Mouse (Mus musculus) midbrain, embryonic 11.5 days (tissue): Measurements from ENCODE around the gene Dynll2. TPM values are rescaled to one million over a fixed set of nuclear protein-coding genes. Genes with fewer than 3 reads are reported as not detected.

Experiments used
- ATAC-seq: fragments of 200-750 bp; cut with Nextera tagmentation; 2 replicates; pipeline ENCODE4 v1.8.0; 2017; ENCODE audit warnings: moderate TSS enrichment, moderate library complexity; ENCODE audit not compliant: low FRiP score
- DNase-seq: peaks from one replicate; pipeline ENCODE4 v3.0.0; 2015; ENCODE audit warnings: low spot score; ENCODE audit errors: missing footprints
- H3K27ac ChIP-seq: fragments of 300-500 bp; sonication (generic); 2 replicates; pipeline ENCODE4 v1.5.1; 2014; ENCODE audit warnings: low read depth, low read length
- H3K27me3 ChIP-seq: fragments of 300-500 bp; sonication (generic); 2 replicates; pipeline ENCODE4 v1.6.1; 2014; ENCODE audit warnings: mild to moderate bottlenecking, low read length, moderate library complexity, mixed read lengths; ENCODE audit not compliant: control insufficient read depth, insufficient read depth
- H3K36me3 ChIP-seq: fragments of 300-500 bp; sonication (generic); 2 replicates; pipeline ENCODE4 v1.6.1; 2014; ENCODE audit warnings: mild to moderate bottlenecking, low read length, moderate library complexity, mixed read lengths; ENCODE audit not compliant: control insufficient read depth, insufficient read depth
- H3K4me1 ChIP-seq: fragments of 300-500 bp; sonication (generic); 2 replicates; pipeline ENCODE4 v1.6.1; 2014; ENCODE audit warnings: low read length; ENCODE audit not compliant: control insufficient read depth, insufficient read depth
- H3K4me2 ChIP-seq: fragments of 300-500 bp; sonication (generic); 2 replicates; pipeline ENCODE4 v1.6.1; 2014; ENCODE audit warnings: mild to moderate bottlenecking, moderate library complexity
- H3K4me3 ChIP-seq: fragments of 300-500 bp; sonication (generic); 2 replicates; pipeline ENCODE4 v1.5.1; 2014; ENCODE audit warnings: low read depth, low read length
- H3K9ac ChIP-seq: fragments of 300-500 bp; sonication (generic); 2 replicates; pipeline ENCODE4 v1.6.1; 2014; ENCODE audit warnings: low read length
- H3K9me3 ChIP-seq: fragments of 300-500 bp; sonication (generic); 2 replicates; pipeline ENCODE4 v1.6.1; 2016; ENCODE audit warnings: low read length; ENCODE audit not compliant: control insufficient read depth
- WGBS: fragments of 180-500 bp; shearing (Covaris S2); extraction: QIAGEN DNeasy Blood & Tissue Kit; methylation state at CpG from one replicate; pipeline ENCODE4 v1.1.7; 2014; 5-methylcytosine and 5-hydroxymethylcytosine counted together
- polyA plus RNA-seq: library from polyadenylated mRNA; unstranded; fragments of >200 nt; fragmentation: Nextera tagmentation; extraction: Ambion mirVana; gene quantifications from 2 replicates; pipeline ENCODE4 v1.2.1, GENCODE M21; 2014

The Dynll2 gene
- polyA plus RNA-seq, 1 experiment from 2014 or later: 22.6 TPM

DNA sequence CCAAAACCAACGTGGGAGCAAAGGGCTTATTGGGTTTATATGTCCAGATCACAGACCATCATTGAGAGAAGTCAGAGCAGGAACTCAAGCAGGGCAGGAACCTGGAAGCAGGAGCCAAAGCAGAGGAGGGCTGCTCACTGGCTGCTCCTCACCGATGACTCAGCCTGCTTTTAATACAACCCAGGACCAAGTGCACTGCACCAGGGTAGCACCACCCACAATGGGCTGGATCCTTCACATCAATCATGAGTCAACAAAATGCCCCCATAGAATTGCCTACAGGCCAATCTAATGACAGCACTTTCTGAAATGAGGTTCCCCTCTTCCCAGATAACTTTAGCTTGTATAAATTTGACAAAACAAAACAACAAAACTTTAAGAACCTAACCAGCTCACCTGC is 16.8 kb upstream of the Dynll2 start:
- no peak for DNase-seq
- ATAC-seq: no peak
- no peak overlapping the region for H3K27ac ChIP-seq
- H3K4me1 ChIP-seq: no peaks in the 10 kb centered on the region
- no peaks in the 10 kb centered on the region for H3K27me3 ChIP-seq
- WGBS: 63% methylated on average over 2 of the region's 2 CpGs
- H3K9me3 ChIP-seq: no peaks in the 10 kb centered on the region
- no peak overlapping the region for H3K4me2 ChIP-seq
- no peak overlapping the region for H3K9ac ChIP-seq
- H3K4me3 ChIP-seq: no peak overlapping the region
- no peaks in the 10 kb centered on the region for H3K36me3 ChIP-seq

- Histone ChIP-seq H3K4me2 (no peak overlapping the region), H3K36me3 (no peaks in the 10 kb centered on the region), H3K27ac (no peak overlapping the region), H3K4me3 (no peak overlapping the region), H3K9me3 (no peaks in the 10 kb centered on the region), H3K27me3 (no peaks in the 10 kb centered on the region), H3K4me1 (no peaks in the 10 kb centered on the region), H3K9ac (no peak overlapping the region)
- WGBS: 65% methylated on average over 4 of the region's 4 CpGs
- ATAC-seq (no peak), DNase-seq (no peak)
Measured at GRCm38 (mm10) chr11:88002738-88003137, 15.4 kb upstream of the Dynll2 start.

DNA sequence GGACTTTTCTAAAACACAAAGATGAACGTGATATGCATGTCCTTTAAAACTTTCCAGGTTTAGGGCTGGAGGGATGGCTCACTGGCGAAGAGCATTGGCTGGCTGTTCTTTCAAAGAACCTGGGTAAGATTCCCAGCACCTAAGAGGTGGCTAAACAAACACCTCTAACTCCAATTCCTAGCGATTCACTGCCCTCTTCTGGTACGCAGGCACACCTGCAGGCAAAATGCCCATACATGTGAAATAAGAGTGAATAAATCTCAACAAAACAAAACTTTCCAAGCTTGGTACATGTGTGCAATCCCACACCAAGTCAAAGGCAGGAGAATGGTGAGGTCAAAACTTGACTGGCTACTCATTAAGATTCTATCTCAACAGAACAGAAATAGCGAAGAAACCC is 12.4 kb upstream of the Dynll2 start:
- WGBS: 82% methylated on average over 5 of the region's 5 CpGs
- DNase-seq: no peak
- no peak for ATAC-seq
- no peaks in the 10 kb centered on the region for H3K9me3 ChIP-seq
- H3K4me2 ChIP-seq: no peak overlapping the region
- H3K27me3 ChIP-seq: no peaks in the 10 kb centered on the region
- no peak overlapping the region for H3K4me3 ChIP-seq
- no peak overlapping the region for H3K9ac ChIP-seq
- no peak overlapping the region for H3K27ac ChIP-seq
- H3K36me3 ChIP-seq: no peaks in the 10 kb centered on the region
- H3K4me1 ChIP-seq: no peaks in the 10 kb centered on the region

GRCm38 (mm10) chr11:87991806-87992205 is 4.5 kb upstream of the Dynll2 start:
- Histone ChIP-seq H3K9ac (no peak overlapping the region), H3K36me3 (no peaks in the 10 kb centered on the region), H3K27me3 (no peaks in the 10 kb centered on the region), H3K4me1 (0 out of 2 replicates have a peak, but pooled peaks cover 2% of the 10 kb centered on the region), H3K4me2 (no peak overlapping the region), H3K4me3 (no peak overlapping the region), H3K27ac (no peak overlapping the region), H3K9me3 (no peaks in the 10 kb centered on the region)
- DNase-seq (no peak), ATAC-seq (no peak)
- WGBS: 61% methylated on average over 4 of the region's 4 CpGs

DNA sequence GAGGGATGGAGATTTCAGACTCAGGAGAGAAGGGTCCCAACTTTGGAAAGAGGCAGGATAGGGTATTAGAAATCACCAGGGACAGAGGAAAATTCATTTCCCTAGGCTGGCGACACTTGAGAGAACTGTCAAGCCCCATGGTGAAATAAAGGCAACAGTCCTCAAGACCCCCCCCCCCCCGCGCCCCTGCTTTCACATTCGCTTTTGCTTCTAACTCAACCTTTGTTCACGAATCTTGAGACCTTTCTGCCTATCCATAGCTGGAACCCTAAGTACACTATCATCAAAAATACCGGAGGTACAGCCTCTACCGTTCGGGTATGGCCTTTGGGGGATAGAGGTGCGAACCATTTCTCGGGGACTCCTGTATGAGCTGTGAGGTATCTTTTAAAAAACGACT is 528 bp upstream of the Dynll2 start:
- H3K27me3 ChIP-seq: no peaks in the 10 kb centered on the region
- H3K9me3 ChIP-seq: no peaks in the 10 kb centered on the region
- H3K9ac ChIP-seq: peak overlapping the region; percentile 96
- WGBS: 60% methylated on average over 11 of the region's 11 CpGs
- peaks cover 18% of the 10 kb centered on the region for H3K4me1 ChIP-seq
- peak; percentile 86 for DNase-seq
- H3K4me2 ChIP-seq: peak overlapping the region; percentile 36
- H3K27ac ChIP-seq: peak overlapping the region; percentile 79
- peaks cover 6% of the 10 kb centered on the region for H3K36me3 ChIP-seq
- no peak for ATAC-seq
- H3K4me3 ChIP-seq: peak overlapping the region; percentile 99

GRCm38 (mm10) chr11:87986141-87986741 is 1.1 kb downstream of the Dynll2 start:
- Histone ChIP-seq H3K9ac (peak overlapping the region; percentile 96), H3K27ac (peak overlapping the region; percentile 94; the same call in 1 of the 2 replicates), H3K4me2 (peak overlapping the region; percentile 92), H3K4me3 (peak overlapping the region; percentile 99), H3K4me1 (peaks cover 18% of the 10 kb centered on the region), H3K9me3 (no peaks in the 10 kb centered on the region), H3K27me3 (no peaks in the 10 kb centered on the region), H3K36me3 (peaks cover 19% of the 10 kb centered on the region)
- DNase-seq: peak; percentile 97
- ATAC-seq: no peak
- 2% methylated on average over 13 of the region's 13 CpGs for WGBS

DNA sequence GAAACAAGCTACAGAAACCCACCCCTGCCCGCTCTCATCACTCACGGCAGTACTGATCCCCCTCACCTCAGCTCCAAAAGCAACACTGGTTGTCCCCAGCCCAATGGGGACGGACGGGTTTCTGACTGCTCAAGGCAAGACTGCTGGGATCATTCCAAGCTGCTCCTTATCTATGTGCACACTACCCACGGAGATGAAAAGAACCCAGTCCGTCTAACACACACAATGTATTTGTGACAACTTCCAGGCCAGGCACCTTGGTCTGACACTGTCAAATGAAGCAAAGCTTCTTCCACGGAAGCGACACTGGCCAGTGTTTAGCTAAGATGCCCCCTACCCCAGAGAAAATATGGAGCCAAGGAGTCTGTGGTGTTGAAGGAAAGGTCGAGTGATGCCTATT is 1.7 kb downstream of the Dynll2 start:
- Histone ChIP-seq H3K27me3 (no peaks in the 10 kb centered on the region), H3K9ac (peak overlapping the region; percentile 96), H3K4me2 (peak overlapping the region; percentile 92), H3K9me3 (no peaks in the 10 kb centered on the region), H3K36me3 (peaks cover 25% of the 10 kb centered on the region), H3K4me1 (peaks cover 18% of the 10 kb centered on the region), H3K27ac (no peak overlapping the region), H3K4me3 (peak overlapping the region; percentile 99)
- DNase-seq: peak; percentile 65
- no peak for ATAC-seq
- 55% methylated on average over 9 of the region's 9 CpGs for WGBS

DNA sequence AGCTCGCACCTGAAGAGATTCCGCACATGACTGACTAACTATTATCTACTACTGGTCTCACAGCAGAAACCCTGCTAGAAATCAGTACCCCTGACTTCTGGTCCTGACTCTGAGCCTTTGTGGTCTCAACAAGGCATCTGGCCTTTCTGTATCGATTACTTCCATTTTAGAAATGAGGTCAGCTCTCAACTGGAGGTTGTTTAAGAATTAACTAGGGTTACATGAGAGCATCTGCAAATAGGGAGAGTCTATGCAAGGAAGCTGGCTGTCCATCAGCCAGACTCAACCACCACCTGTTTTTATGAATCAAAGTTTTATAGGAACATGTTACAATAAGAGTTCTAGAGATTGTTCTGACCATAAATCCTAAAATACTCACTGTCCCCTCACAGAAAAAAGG is 2.8 kb downstream of the Dynll2 start:
- DNase-seq: peak; percentile 31
- H3K4me3 ChIP-seq: no peak overlapping the region
- no peaks in the 10 kb centered on the region for H3K9me3 ChIP-seq
- H3K36me3 ChIP-seq: peaks cover 32% of the 10 kb centered on the region
- 86% methylated on average over 3 of the region's 3 CpGs for WGBS
- H3K4me2 ChIP-seq: peak overlapping the region; percentile 92; the same call in 1 of the 2 replicates
- no peak overlapping the region for H3K27ac ChIP-seq
- no peak for ATAC-seq
- no peaks in the 10 kb centered on the region for H3K27me3 ChIP-seq
- peaks cover 18% of the 10 kb centered on the region for H3K4me1 ChIP-seq
- peak overlapping the region; percentile 3; the same call in 1 of the 2 replicates for H3K9ac ChIP-seq

GRCm38 (mm10) chr11:87978905-87979304 is 8.4 kb downstream of the Dynll2 start:
- ATAC-seq (no peak), DNase-seq (no peak)
- no peak overlapping the region for H3K4me3 ChIP-seq
- H3K27ac ChIP-seq: no peak overlapping the region
- H3K9me3 ChIP-seq: no peaks in the 10 kb centered on the region
- H3K4me1 ChIP-seq: no peaks in the 10 kb centered on the region
- no peak overlapping the region for H3K4me2 ChIP-seq
- H3K27me3 ChIP-seq: no peaks in the 10 kb centered on the region
- no peak overlapping the region for H3K9ac ChIP-seq
- 87% methylated on average over 4 of the region's 4 CpGs for WGBS
- peaks cover 35% of the 10 kb centered on the region for H3K36me3 ChIP-seq
